Mouse (Mus musculus): ENCODE measurements at regions not wholly inside any gene's neighbourhood (a gene's known extent, or its start where the extent isn't known, plus 50 kb on each side); places are given as distances from the start of the nearest gene placed in this dataset.

GRCm38 (mm10) chr1:154255971-154256370 lies 55.0 kb downstream of the Zfp648 start:
- no peaks in the 10 kb centered on the region for H3K27me3 ChIP-seq (ENCODE audit: control insufficient read depth, insufficient read depth, low read length)
- no peak overlapping the region for H3K27ac ChIP-seq (replicated peaks; ENCODE audit: low read depth, low read length)
- no peak for DNase-seq (ENCODE audit: low spot score)
- H3K4me3 ChIP-seq (ENCODE audit: low read depth, low read length) = no peak overlapping the region
- H3K4me2 ChIP-seq (ENCODE audit: low read depth, low read length) = no peak overlapping the region
- no peak overlapping the region for H3K9ac ChIP-seq (replicated peaks; ENCODE audit: low read length)
- no peaks in the 10 kb centered on the region for H3K4me1 ChIP-seq (ENCODE audit: control insufficient read depth, insufficient read depth, low read length)
- H3K9me3 ChIP-seq (replicated peaks; ENCODE audit: control insufficient read depth, low read length) = no peaks in the 10 kb centered on the region
- ATAC-seq (replicated peaks; ENCODE audit: insufficient number of reproducible peaks, low FRiP score, low TSS enrichment, low read depth) = no peak
- 66% methylated on average over 1 of the region's 1 CpGs for WGBS
- no peaks in the 10 kb centered on the region for H3K36me3 ChIP-seq (replicated peaks; ENCODE audit: control insufficient read depth, insufficient read depth, low read depth, low read length)

GRCm38 (mm10) chr1:154256811-154257210 lies 55.8 kb downstream of the Zfp648 start:
- no peak for DNase-seq (ENCODE audit: low spot score)
- no peak overlapping the region for H3K27ac ChIP-seq (replicated peaks; ENCODE audit: low read depth, low read length)
- H3K9me3 ChIP-seq (replicated peaks; ENCODE audit: control insufficient read depth, low read length) = no peaks in the 10 kb centered on the region
- H3K4me1 ChIP-seq (ENCODE audit: control insufficient read depth, insufficient read depth, low read length) = no peaks in the 10 kb centered on the region
- 79% methylated on average over 15 of the region's 15 CpGs for WGBS
- no peak overlapping the region for H3K9ac ChIP-seq (replicated peaks; ENCODE audit: low read length)
- no peaks in the 10 kb centered on the region for H3K36me3 ChIP-seq (replicated peaks; ENCODE audit: control insufficient read depth, insufficient read depth, low read depth, low read length)
- H3K4me3 ChIP-seq (ENCODE audit: low read depth, low read length) = no peak overlapping the region
- H3K27me3 ChIP-seq (ENCODE audit: control insufficient read depth, insufficient read depth, low read length) = no peaks in the 10 kb centered on the region
- no peak overlapping the region for H3K4me2 ChIP-seq (ENCODE audit: low read depth, low read length)
- no peak for ATAC-seq (replicated peaks; ENCODE audit: insufficient number of reproducible peaks, low FRiP score, low TSS enrichment, low read depth)

- Histone ChIP-seq H3K4me1 (ENCODE audit: control insufficient read depth, insufficient read depth, low read length) (no peaks in the 10 kb centered on the region), H3K9ac (replicated peaks; ENCODE audit: low read length) (no peak overlapping the region), H3K36me3 (replicated peaks; ENCODE audit: control insufficient read depth, insufficient read depth, low read depth, low read length) (no peaks in the 10 kb centered on the region), H3K27ac (replicated peaks; ENCODE audit: low read depth, low read length) (no peak overlapping the region), H3K4me3 (ENCODE audit: low read depth, low read length) (no peak overlapping the region), H3K4me2 (ENCODE audit: low read depth, low read length) (no peak overlapping the region), H3K27me3 (ENCODE audit: control insufficient read depth, insufficient read depth, low read length) (no peaks in the 10 kb centered on the region), H3K9me3 (replicated peaks; ENCODE audit: control insufficient read depth, low read length) (no peaks in the 10 kb centered on the region)
- ATAC-seq (replicated peaks; ENCODE audit: insufficient number of reproducible peaks, low FRiP score, low TSS enrichment, low read depth) (no peak), DNase-seq (ENCODE audit: low spot score) (no peak)
- whole genome bisulfite sequencing = 74% methylated on average over 3 of the region's 3 CpGs
Observed at GRCm38 (mm10) chr1:154258511-154258910, 57.5 kb downstream of the Zfp648 start.

GRCm38 (mm10) chr1:154260393-154260792 lies 59.4 kb downstream of the Zfp648 start:
- Histone ChIP-seq H3K9me3 (replicated peaks; ENCODE audit: control insufficient read depth, low read length) (no peaks in the 10 kb centered on the region), H3K9ac (replicated peaks; ENCODE audit: low read length) (no peak overlapping the region), H3K27ac (replicated peaks; ENCODE audit: low read depth, low read length) (no peak overlapping the region), H3K27me3 (ENCODE audit: control insufficient read depth, insufficient read depth, low read length) (no peaks in the 10 kb centered on the region), H3K4me1 (ENCODE audit: control insufficient read depth, insufficient read depth, low read length) (no peaks in the 10 kb centered on the region), H3K4me2 (ENCODE audit: low read depth, low read length) (no peak overlapping the region), H3K4me3 (ENCODE audit: low read depth, low read length) (no peak overlapping the region), H3K36me3 (replicated peaks; ENCODE audit: control insufficient read depth, insufficient read depth, low read depth, low read length) (no peaks in the 10 kb centered on the region)
- DNase-seq (ENCODE audit: low spot score) (no peak), ATAC-seq (replicated peaks; ENCODE audit: insufficient number of reproducible peaks, low FRiP score, low TSS enrichment, low read depth) (no peak)
- WGBS = 85% methylated on average over 5 of the region's 5 CpGs

GRCm38 (mm10) chr1:154281438-154281837 lies 80.5 kb downstream of the Zfp648 start:
- DNase-seq (ENCODE audit: low spot score) = peak; percentile 60
- Histone ChIP-seq H3K36me3 (replicated peaks; ENCODE audit: control insufficient read depth, insufficient read depth, low read depth, low read length) (no peaks in the 10 kb centered on the region), H3K9ac (replicated peaks; ENCODE audit: low read length) (no peak overlapping the region), H3K4me1 (ENCODE audit: control insufficient read depth, insufficient read depth, low read length) (no peaks in the 10 kb centered on the region), H3K4me3 (ENCODE audit: low read depth, low read length) (no peak overlapping the region), H3K9me3 (replicated peaks; ENCODE audit: control insufficient read depth, low read length) (no peaks in the 10 kb centered on the region), H3K4me2 (ENCODE audit: low read depth, low read length) (no peak overlapping the region), H3K27ac (replicated peaks; ENCODE audit: low read depth, low read length) (no peak overlapping the region), H3K27me3 (ENCODE audit: control insufficient read depth, insufficient read depth, low read length) (no peaks in the 10 kb centered on the region)
- 18% methylated on average over 8 of the region's 8 CpGs for WGBS
- 0 out of 2 replicates have a peak, but pooled peaks have one; percentile 73 for ATAC-seq (replicated peaks; ENCODE audit: insufficient number of reproducible peaks, low FRiP score, low TSS enrichment, low read depth)

GRCm38 (mm10) chr1:154286080-154286479 lies 85.1 kb downstream of the Zfp648 start:
- Histone ChIP-seq H3K9ac (replicated peaks; ENCODE audit: low read length) (no peak overlapping the region), H3K27ac (replicated peaks; ENCODE audit: low read depth, low read length) (no peak overlapping the region), H3K9me3 (replicated peaks; ENCODE audit: control insufficient read depth, low read length) (no peaks in the 10 kb centered on the region), H3K4me2 (ENCODE audit: low read depth, low read length) (no peak overlapping the region), H3K27me3 (ENCODE audit: control insufficient read depth, insufficient read depth, low read length) (no peaks in the 10 kb centered on the region), H3K4me3 (ENCODE audit: low read depth, low read length) (no peak overlapping the region), H3K36me3 (replicated peaks; ENCODE audit: control insufficient read depth, insufficient read depth, low read depth, low read length) (no peaks in the 10 kb centered on the region), H3K4me1 (ENCODE audit: control insufficient read depth, insufficient read depth, low read length) (no peaks in the 10 kb centered on the region)
- no peak for DNase-seq (ENCODE audit: low spot score)
- ATAC-seq (replicated peaks; ENCODE audit: insufficient number of reproducible peaks, low FRiP score, low TSS enrichment, low read depth) = no peak
- 90% methylated on average over 4 of the region's 4 CpGs for WGBS

GRCm38 (mm10) chr1:154292729-154293128 lies 91.7 kb downstream of the Zfp648 start:
- WGBS = 56% methylated on average over 4 of the region's 4 CpGs
- no peaks in the 10 kb centered on the region for H3K9me3 ChIP-seq (replicated peaks; ENCODE audit: control insufficient read depth, low read length)
- no peak for ATAC-seq (replicated peaks; ENCODE audit: insufficient number of reproducible peaks, low FRiP score, low TSS enrichment, low read depth)

GRCm38 (mm10) chr1:154296080-154296479 lies 95.1 kb downstream of the Zfp648 start:
- no peak for DNase-seq (ENCODE audit: low spot score)
- no peak overlapping the region for H3K4me2 ChIP-seq (ENCODE audit: low read depth, low read length)
- no peak overlapping the region for H3K4me3 ChIP-seq (ENCODE audit: low read depth, low read length)
- no peak for ATAC-seq (replicated peaks; ENCODE audit: insufficient number of reproducible peaks, low FRiP score, low TSS enrichment, low read depth)
- H3K4me1 ChIP-seq (ENCODE audit: control insufficient read depth, insufficient read depth, low read length) = no peaks in the 10 kb centered on the region
- WGBS = 85% methylated on average over 8 of the region's 8 CpGs
- no peaks in the 10 kb centered on the region for H3K9me3 ChIP-seq (replicated peaks; ENCODE audit: control insufficient read depth, low read length)
- H3K9ac ChIP-seq (replicated peaks; ENCODE audit: low read length) = no peak overlapping the region
- H3K36me3 ChIP-seq (replicated peaks; ENCODE audit: control insufficient read depth, insufficient read depth, low read depth, low read length) = no peaks in the 10 kb centered on the region
- H3K27ac ChIP-seq (replicated peaks; ENCODE audit: low read depth, low read length) = no peak overlapping the region
- no peaks in the 10 kb centered on the region for H3K27me3 ChIP-seq (ENCODE audit: control insufficient read depth, insufficient read depth, low read length)

More at GRCm38 (mm10) chr1:154292729-154293128, 91.7 kb downstream of the Zfp648 start:
- Histone ChIP-seq H3K36me3 (replicated peaks; ENCODE audit: control insufficient read depth, insufficient read depth, low read depth, low read length) (no peaks in the 10 kb centered on the region), H3K27ac (replicated peaks; ENCODE audit: low read depth, low read length) (no peak overlapping the region), H3K4me2 (ENCODE audit: low read depth, low read length) (no peak overlapping the region), H3K4me1 (ENCODE audit: control insufficient read depth, insufficient read depth, low read length) (no peaks in the 10 kb centered on the region), H3K4me3 (ENCODE audit: low read depth, low read length) (no peak overlapping the region), H3K9ac (replicated peaks; ENCODE audit: low read length) (no peak overlapping the region), H3K27me3 (ENCODE audit: control insufficient read depth, insufficient read depth, low read length) (no peaks in the 10 kb centered on the region)
- no peak for DNase-seq (ENCODE audit: low spot score)

Data from embryonic facial prominence, embryonic 11.5 days (tissue).